Mouse (Mus musculus) intestine, embryonic 14.5 days (tissue): ENCODE results near the gene Cox6b1. TPM values are rescaled to one million over a fixed set of nuclear protein-coding genes. Genes with fewer than 3 reads are reported as not detected.

ENCODE experiments used
- ATAC-seq: fragments of 200-750 bp; cut with Nextera tagmentation; replicated peaks from 2 replicates; pipeline ENCODE4 v1.8.0; 2017; ENCODE audit warnings: low read depth, moderate number of reproducible peaks, moderate TSS enrichment, moderate library complexity; ENCODE audit not compliant: low FRiP score, low TSS enrichment
- DNase-seq: peaks from one replicate; pipeline ENCODE4 v3.0.0-alpha.2; 2018; ENCODE audit warnings: low spot score
- H3K27ac ChIP-seq: fragments of 300-500 bp; sonication (generic); 2 replicates; pipeline ENCODE4 v1.5.1; 2014; ENCODE audit warnings: low read depth, mild to moderate bottlenecking, control low read depth
- H3K27me3 ChIP-seq: fragments of 300-500 bp; sonication (generic); replicated peaks from 2 replicates; pipeline ENCODE4 v1.6.1; 2014; ENCODE audit warnings: low read length, control low read depth; ENCODE audit not compliant: control insufficient read depth, insufficient read depth
- H3K36me3 ChIP-seq: fragments of 300-500 bp; sonication (generic); 2 replicates; pipeline ENCODE4 v1.6.1; 2014; ENCODE audit warnings: low read length, control low read depth; ENCODE audit not compliant: control insufficient read depth, insufficient read depth
- H3K4me1 ChIP-seq: fragments of 300-500 bp; sonication (generic); replicated peaks from 2 replicates; pipeline ENCODE4 v1.6.1; 2014; ENCODE audit warnings: low read length, control low read depth, mixed read lengths; ENCODE audit not compliant: control insufficient read depth, insufficient read depth
- H3K4me2 ChIP-seq: fragments of 300-500 bp; sonication (generic); 2 replicates; pipeline ENCODE4 v1.6.1; 2014; ENCODE audit warnings: low read length
- H3K4me3 ChIP-seq: fragments of 300-500 bp; sonication (generic); 2 replicates; pipeline ENCODE4 v1.5.1; 2014; ENCODE audit warnings: low read depth, low read length, control low read depth, mixed read lengths
- H3K9ac ChIP-seq: fragments of 300-500 bp; sonication (generic); 2 replicates; pipeline ENCODE4 v1.6.1; 2014; ENCODE audit warnings: mild to moderate bottlenecking, low read length
- H3K9me3 ChIP-seq: fragments of 300-500 bp; sonication (generic); 2 replicates; pipeline ENCODE4 v1.6.1; 2016; ENCODE audit warnings: low read length, control low read depth; ENCODE audit not compliant: control insufficient read depth
- WGBS: fragments of 180-500 bp; shearing (Covaris S2); extraction: QIAGEN DNeasy Blood & Tissue Kit; methylation state at CpG from one replicate; pipeline ENCODE4 v1.1.7; 2014; 5-methylcytosine and 5-hydroxymethylcytosine counted together
- polyA plus RNA-seq: library from polyadenylated mRNA; unstranded; fragments of >200 nt; fragmentation: Nextera tagmentation; extraction: Ambion mirVana; gene quantifications from 2 replicates; pipeline ENCODE4 v1.2.1, GENCODE M21; 2014

Cox6b1 gene
- polyA plus RNA-seq, 1 experiment from 2014 or later, result 1,229 TPM

- no peaks in the 10 kb centered on the region for H3K9me3 ChIP-seq
- H3K4me1 ChIP-seq, result peaks cover 14% of the 10 kb centered on the region
- ATAC-seq (no peak), DNase-seq (no peak)
- 91% methylated on average over 28 of the region's 28 CpGs for WGBS
- H3K4me2 ChIP-seq, result no peak overlapping the region
- H3K27ac ChIP-seq, result no peak overlapping the region
- peaks cover 53% of the 10 kb centered on the region for H3K36me3 ChIP-seq
- H3K4me3 ChIP-seq, result no peak overlapping the region
- H3K9ac ChIP-seq, result no peak overlapping the region
- no peaks in the 10 kb centered on the region for H3K27me3 ChIP-seq
Measured at GRCm38 (mm10) chr7:30586455-30587020, 39.4 kb downstream of the Cox6b1 start.

- Histone ChIP-seq H3K4me1 (peaks cover 14% of the 10 kb centered on the region), H3K9ac (no peak overlapping the region), H3K27me3 (no peaks in the 10 kb centered on the region), H3K9me3 (no peaks in the 10 kb centered on the region), H3K27ac (no peak overlapping the region), H3K36me3 (peaks cover 67% of the 10 kb centered on the region), H3K4me3 (no peak overlapping the region), H3K4me2 (no peak overlapping the region)
- DNase-seq, result no peak
- WGBS, result 92% methylated on average over 7 of the region's 7 CpGs
- ATAC-seq, result no peak
Measured at GRCm38 (mm10) chr7:30585170-30585569, 40.8 kb downstream of the Cox6b1 start.

- H3K27me3 ChIP-seq, result no peaks in the 10 kb centered on the region
- no peaks in the 10 kb centered on the region for H3K9me3 ChIP-seq
- no peak for ATAC-seq
- no peak overlapping the region for H3K27ac ChIP-seq
- no peak for DNase-seq
- no peak overlapping the region for H3K9ac ChIP-seq
- WGBS, result 94% methylated on average over 10 of the region's 10 CpGs
- H3K4me3 ChIP-seq, result no peak overlapping the region
- H3K4me2 ChIP-seq, result no peak overlapping the region
- peaks cover 10% of the 10 kb centered on the region for H3K4me1 ChIP-seq
- peaks cover 75% of the 10 kb centered on the region for H3K36me3 ChIP-seq
Measured at GRCm38 (mm10) chr7:30584339-30584738, 41.6 kb downstream of the Cox6b1 start.

- no peaks in the 10 kb centered on the region for H3K4me1 ChIP-seq
- ATAC-seq, result no peak
- no peak for DNase-seq
- H3K27me3 ChIP-seq, result no peaks in the 10 kb centered on the region
- no peak overlapping the region for H3K9ac ChIP-seq
- H3K4me3 ChIP-seq, result no peak overlapping the region
- H3K36me3 ChIP-seq, result peaks cover 100% of the 10 kb centered on the region
- no peak overlapping the region for H3K27ac ChIP-seq
- WGBS, result 94% methylated on average over 16 of the region's 16 CpGs
- no peak overlapping the region for H3K4me2 ChIP-seq
- H3K9me3 ChIP-seq, result no peaks in the 10 kb centered on the region
Measured at GRCm38 (mm10) chr7:30581547-30581946, 44.4 kb downstream of the Cox6b1 start.

GRCm38 (mm10) chr7:30579950-30580349, 46.0 kb downstream of the Cox6b1 start:
- Histone ChIP-seq H3K9ac (no peak overlapping the region), H3K9me3 (no peaks in the 10 kb centered on the region), H3K4me2 (no peak overlapping the region), H3K36me3 (peaks cover 100% of the 10 kb centered on the region), H3K27me3 (no peaks in the 10 kb centered on the region), H3K4me3 (no peak overlapping the region), H3K27ac (no peak overlapping the region), H3K4me1 (no peaks in the 10 kb centered on the region)
- no peak for ATAC-seq
- 88% methylated on average over 8 of the region's 8 CpGs for WGBS
- no peak for DNase-seq

GRCm38 (mm10) chr7:30572969-30573368, 53.0 kb downstream of the Cox6b1 start:
- H3K36me3 ChIP-seq, result peaks cover 100% of the 10 kb centered on the region
- WGBS, result 86% methylated on average over 2 of the region's 2 CpGs

GRCm38 (mm10) chr7:30572389-30572788, 53.6 kb downstream of the Cox6b1 start:
- no peak overlapping the region for H3K4me3 ChIP-seq
- no peaks in the 10 kb centered on the region for H3K4me1 ChIP-seq
- H3K4me2 ChIP-seq, result no peak overlapping the region
- 81% methylated on average over 5 of the region's 5 CpGs for WGBS
- peaks cover 97% of the 10 kb centered on the region for H3K36me3 ChIP-seq
- DNase-seq (no peak), ATAC-seq (no peak)
- no peak overlapping the region for H3K9ac ChIP-seq
- no peaks in the 10 kb centered on the region for H3K27me3 ChIP-seq
- H3K27ac ChIP-seq, result no peak overlapping the region
- no peaks in the 10 kb centered on the region for H3K9me3 ChIP-seq

More at GRCm38 (mm10) chr7:30572969-30573368, 53.0 kb downstream of the Cox6b1 start:
- H3K4me2 ChIP-seq, result no peak overlapping the region
- H3K27me3 ChIP-seq, result no peaks in the 10 kb centered on the region
- no peak overlapping the region for H3K9ac ChIP-seq
- ATAC-seq (no peak), DNase-seq (no peak)
- H3K27ac ChIP-seq, result no peak overlapping the region
- H3K9me3 ChIP-seq, result no peaks in the 10 kb centered on the region
- no peaks in the 10 kb centered on the region for H3K4me1 ChIP-seq
- no peak overlapping the region for H3K4me3 ChIP-seq

- no peak overlapping the region for H3K9ac ChIP-seq
- peaks cover 69% of the 10 kb centered on the region for H3K36me3 ChIP-seq
- H3K27me3 ChIP-seq, result no peaks in the 10 kb centered on the region
- no peaks in the 10 kb centered on the region for H3K9me3 ChIP-seq
- peaks cover 5% of the 10 kb centered on the region; the same call in 1 of the 2 replicates for H3K4me1 ChIP-seq
- DNase-seq (no peak), ATAC-seq (no peak)
- no peak overlapping the region for H3K4me3 ChIP-seq
- H3K27ac ChIP-seq, result no peak overlapping the region
- 88% methylated on average over 11 of the region's 11 CpGs for WGBS
- H3K4me2 ChIP-seq, result no peak overlapping the region
Measured at GRCm38 (mm10) chr7:30567555-30567954, 58.4 kb downstream of the Cox6b1 start.
